Mouse (Mus musculus) ZHBTc4 (cell line): Measurements from ENCODE around the gene Dapk1.

Source experiments
- DNase-seq: peaks from one replicate; pipeline ENCODE4 v3.0.0-alpha.2; 2011; ENCODE audit warnings: low read depth, low spot score

Dapk1 gene

DNA sequence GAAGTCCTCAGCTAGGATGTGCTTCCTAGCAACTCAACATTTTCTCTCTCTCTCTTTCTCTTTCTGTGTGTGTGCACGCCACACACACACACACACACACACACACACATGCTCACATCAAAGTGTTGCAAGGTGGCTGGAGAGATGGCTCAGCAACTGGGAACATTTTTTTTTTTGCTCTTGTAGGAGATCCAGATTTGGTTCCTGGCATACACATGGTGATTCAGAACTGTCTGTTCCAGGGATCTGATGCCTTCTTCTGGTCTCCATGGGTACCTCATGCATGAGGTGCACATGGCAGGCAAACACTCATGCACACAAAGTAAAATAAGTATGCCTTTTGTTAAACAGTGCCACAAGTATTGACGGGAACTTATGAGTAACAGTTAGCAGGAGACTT, 89.2 kb downstream of the Dapk1 start:
- DNase-seq, result no peak

DNA sequence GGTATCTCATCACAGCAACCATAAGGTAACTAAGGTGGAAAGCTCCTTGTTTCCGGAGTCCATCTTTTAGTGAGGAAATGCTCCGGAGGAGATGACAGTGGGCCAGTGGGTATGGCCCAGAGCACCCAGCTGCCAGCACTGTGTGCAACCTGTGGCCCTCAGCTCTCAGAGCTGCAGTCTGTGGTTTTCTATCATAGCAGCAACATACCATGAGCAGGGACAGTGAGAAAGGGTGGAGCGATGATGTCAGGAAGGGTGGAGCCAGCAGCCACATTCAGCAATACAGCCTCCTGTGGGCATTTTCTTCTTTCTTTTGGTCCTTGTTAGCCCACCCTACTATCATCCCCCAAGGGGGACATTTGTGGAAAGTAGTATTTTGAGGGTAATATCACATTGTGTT, 90.2 kb downstream of the Dapk1 start:
- no peak for DNase-seq

DNA sequence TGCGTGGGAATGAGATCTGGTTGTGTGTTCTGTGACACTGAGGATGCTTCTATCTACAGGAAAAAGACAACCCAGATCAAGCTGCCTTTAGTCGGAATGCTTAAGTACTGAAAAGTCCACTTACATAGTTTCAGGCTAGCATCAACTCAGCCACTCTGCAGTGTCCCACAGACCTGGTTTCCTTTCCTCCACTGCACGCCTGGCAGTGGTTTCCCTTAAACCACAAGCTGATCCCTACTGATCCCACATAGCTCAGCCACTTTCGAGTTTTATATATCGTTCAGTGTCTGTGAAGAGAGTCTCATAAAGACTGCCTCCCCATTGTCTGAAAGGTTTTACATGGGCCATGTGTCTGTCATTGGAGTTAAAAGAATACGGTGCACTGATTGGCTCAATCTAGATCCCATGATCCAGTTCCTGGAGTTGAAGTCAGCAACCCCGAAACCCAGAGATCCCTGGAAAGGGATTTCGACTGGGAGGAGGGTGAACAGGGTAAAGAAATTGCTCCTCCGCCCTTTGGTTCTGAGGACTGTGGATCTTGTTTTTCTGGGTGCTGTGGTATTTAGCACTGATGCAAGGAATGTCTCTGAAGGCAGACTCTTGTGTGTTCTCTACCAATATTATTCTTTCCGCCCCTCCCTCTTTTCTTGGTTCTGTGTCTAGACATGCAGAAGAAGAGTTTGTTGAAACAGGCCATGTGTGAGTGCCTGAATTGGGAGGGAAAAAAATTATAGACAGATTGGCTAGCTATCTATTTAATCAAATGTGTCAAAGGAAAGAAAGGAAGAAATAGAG, 93.6 kb downstream of the Dapk1 start:
- no peak for DNase-seq

DNA sequence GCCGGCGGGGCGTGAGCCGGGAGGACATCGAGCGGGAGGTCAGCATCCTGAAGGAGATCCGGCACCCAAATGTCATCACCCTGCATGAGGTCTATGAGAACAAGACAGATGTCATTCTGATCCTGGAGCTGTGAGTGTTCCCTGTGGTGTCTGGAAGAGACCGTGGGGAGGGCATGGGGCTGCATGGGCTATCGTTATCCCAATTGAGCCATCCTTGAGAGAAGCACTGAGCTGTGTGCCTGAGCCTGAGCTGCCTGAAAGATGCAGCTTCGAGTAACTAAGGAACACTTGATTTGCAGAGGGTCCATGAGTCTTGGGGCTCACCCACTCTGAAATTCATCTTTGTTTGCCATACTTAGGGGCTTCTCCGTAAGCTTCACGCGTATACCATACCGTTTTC, 94.6 kb downstream of the Dapk1 start:
- no peak for DNase-seq

DNA sequence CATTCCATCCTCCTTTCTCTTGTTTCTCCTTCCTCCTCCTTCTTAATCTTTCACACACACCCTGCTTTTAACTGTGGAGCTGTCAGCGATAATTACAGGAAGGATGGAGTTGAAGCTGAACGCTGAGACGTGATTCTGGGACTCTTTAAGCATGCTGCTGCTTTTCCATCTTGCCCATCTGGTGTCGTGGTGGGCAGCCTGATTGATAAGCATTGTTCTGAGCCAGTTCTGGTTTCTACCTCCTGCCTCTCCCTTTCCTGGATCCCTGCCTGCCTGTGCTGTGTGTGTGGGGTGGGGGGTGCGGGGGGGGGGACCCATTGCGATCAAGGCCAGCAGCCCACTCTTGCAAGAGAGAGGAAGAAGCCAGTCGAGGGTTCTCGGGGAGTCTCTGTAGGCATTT, 95.0 kb downstream of the Dapk1 start:
- no peak for DNase-seq

DNA sequence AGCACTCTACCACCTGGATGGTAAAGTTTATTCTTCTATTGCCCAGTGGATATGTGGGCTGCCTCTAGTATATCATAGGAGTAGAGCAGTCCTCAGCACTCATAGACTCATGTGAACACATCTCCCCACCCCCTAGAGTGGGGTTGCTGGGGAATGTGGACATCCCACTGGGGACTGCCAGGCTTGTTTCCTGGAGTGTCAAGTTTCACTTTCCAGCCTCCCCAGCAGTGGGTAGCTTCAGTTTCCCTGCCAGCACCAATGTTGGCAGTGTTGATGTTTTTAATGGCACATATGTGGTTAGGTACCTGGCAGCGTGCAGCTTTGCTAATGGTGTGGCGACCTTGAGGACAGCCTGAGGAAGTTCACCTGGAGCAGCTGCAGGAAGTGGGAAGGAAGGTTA, 96.3 kb downstream of the Dapk1 start:
- DNase-seq, result no peak

DNA sequence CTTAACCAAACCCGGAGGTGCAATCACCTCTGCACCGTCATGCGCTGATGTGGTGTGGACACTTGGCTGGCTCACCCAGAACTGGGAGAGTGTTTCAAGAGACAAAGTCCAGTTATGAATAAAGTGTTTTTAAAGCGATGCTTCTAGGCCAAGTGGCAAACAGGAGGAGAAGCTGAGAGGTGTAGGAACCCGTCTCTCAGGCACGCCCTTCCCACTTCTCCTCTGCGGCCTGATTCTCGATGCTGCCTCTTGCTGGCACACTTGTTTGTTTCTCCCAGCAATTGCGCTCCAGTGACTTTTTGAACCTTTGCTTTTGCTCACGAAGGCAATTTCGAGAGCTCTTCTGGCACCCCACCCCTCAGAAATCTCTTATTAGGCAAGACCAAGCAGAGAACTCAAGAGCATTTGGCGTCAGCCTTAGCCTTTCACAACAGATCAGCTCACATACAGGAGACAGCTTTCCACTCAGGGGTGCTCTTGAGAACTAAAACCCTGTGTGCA, 100.0 kb downstream of the Dapk1 start:
- no peak for DNase-seq

DNA sequence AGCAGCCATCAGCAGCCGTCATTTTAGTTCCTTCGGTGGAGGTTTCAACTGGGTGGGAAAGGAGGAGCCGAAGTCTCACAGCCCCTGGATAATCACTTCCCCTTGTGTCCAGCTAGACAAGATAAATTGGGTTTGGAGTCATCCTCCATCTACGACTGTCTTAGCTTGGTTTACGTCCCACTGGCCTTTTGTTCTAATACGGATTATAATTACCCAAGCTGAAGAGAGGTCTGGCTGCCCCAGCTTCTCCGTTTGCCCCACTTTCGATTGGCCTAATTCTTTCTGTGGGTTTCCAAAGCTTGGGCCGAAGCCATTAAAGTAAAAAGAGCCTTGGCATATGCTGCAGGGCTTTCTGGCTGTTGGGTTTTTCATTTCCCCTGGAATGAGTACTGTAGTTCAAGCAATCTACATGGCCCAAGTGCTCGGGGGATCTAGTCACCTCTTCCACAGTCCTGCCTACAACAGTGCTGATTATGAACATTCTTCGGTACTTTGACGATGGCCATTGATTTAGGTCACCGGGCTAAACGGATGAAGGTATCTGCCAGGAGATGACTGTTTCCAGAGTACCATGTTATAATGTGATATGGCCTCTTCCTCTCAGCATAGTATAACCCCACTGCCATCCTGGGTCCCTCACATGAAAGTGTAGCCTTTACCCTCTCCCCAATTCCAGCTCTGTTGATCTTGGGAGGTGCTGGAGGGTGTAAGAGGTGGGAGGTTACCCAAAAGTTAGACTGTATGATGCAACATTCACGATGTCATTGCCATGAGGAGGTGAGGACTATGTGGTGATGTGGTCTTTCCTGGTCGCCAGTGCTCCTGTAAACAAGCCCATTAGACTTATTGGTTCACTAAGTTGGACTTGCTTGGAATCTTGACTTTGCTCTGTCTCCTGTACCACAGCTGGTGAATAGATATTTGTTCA, 106.1 kb downstream of the Dapk1 start:
- no peak for DNase-seq

DNA sequence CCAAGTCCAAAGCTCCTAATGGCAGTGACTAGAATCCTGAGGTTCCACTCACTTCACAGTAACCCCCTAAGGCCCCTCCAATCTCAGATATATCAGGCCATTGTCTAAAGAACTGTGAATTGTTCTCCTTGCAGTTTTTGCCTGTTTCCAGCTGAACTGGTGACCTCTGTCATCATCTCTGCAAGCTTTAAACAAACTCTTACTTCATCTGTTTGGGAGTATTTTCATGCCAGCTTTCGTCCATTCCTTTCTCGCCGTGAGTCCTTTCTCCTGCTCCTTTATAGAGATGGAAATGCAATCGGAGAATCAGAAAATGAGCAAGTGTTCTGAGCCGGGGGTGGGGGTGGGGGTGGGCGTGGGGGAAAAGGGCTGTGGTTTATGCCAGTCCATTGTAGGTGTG, 107.4 kb downstream of the Dapk1 start:
- no peak for DNase-seq

DNA sequence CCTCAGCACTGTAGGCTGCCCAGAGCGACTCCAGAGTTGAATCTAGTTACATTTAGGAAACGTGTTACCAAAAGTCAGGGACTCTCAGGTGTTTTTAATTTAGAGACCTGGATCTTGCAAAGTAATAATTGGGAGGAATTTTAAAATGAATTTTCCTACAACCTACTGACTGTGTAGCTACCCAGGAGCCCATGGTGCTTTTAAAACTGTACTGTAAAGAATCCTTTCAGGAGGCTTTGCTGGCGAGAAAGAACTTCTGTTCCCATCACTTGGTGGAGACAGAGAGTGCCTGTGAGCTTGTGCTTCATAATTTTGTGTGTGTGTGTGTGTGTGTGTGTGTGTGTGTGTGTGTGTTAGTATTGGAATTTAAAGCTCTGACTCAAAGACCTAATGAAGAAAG, 109.2 kb downstream of the Dapk1 start:
- no peak for DNase-seq

DNA sequence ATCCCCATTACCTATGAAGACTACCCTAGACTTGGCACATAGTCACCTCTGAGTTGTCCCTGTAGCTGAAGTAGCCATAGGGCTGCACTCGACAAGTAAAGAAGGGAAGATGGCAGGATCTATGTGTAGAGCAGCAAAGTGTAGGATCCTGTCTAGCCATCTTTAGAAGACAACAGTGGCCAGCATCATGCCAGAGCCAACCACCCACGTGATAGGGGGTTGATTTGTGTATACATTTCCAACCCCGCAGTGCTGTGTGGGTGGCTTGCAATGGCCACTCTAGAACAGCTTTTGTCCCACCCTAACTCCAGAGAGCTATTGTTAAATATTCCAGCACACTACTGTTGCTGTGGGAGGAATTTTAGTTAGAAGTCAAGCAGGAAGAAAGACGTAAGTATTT, 111.8 kb downstream of the Dapk1 start:
- DNase-seq, result no peak

DNA sequence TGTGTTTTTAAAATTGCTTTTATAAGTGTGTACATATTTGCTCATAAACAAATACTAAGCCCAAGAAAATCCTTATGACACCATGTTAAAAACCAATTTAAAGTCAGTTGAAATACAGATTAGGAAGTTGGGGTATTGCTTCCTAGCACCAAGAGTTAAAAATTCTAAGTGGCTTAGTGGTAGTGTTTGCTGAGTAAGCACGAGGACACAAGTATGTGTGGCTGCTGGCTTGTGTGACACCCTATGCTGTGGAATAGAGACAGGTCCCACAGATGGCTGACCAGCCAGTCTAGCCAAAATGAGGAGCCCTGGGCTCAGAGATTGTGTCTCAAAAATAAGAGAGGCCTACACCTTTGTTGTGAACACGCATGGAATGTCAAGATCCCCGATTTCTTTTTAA, 114.4 kb downstream of the Dapk1 start:
- DNase-seq, result no peak

DNA sequence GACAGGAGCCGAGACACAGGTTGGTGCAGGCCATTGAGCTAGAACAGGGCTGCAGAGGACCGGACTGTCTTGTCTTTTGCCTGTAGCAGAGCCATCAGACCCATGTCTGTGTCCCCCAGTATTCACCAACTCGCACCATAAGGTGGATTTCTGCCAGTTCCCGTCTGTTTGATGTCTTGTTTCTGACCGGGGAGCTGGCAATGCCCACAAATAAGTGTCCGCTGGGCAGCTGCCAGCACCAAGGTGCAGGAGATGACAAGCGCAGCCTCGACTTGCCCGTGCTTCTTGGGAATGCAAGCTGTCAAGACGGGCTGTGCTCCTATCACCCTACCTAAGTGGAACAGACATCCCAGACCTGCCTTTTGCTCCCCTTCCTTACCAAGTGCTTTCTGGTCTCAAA, 115.7 kb downstream of the Dapk1 start:
- no peak for DNase-seq

DNA sequence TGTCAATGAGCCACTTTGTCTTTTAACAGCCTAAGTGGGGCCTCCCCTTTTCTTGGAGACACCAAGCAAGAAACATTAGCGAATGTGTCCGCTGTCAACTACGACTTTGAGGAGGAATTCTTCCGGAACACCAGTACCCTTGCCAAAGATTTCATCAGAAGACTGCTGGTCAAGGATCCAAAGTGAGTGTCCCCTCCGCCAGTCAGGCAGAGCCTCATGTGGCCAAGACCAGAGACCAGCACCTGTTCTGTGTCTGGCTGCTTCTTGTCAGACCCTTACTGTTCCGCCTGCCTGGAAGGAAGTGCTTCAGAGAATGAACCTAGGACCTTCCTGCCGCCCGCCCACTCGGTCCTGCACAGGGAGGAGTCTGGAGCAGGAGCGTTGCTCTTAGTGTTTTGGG, 117.8 kb downstream of the Dapk1 start:
- no peak for DNase-seq

DNA sequence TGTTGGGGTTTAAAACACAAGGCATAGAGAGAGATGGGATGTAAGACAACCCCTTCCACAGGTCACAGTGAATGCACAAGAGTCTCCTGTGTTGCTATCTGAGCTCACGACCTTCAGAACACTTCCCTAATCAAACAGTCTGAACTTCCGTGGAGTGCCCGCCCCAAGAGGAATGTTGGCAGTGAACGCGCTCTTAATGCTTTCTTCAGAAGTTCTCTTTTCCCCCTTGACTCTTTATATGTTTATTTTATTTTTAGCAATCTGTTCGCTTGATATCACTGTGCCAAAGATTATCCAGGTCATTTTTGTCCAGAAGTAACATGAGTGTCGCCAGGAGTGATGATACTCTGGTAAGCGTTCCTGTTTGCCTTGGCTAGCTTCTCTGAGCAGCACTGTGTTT, 121.0 kb downstream of the Dapk1 start:
- DNase-seq, result no peak

DNA sequence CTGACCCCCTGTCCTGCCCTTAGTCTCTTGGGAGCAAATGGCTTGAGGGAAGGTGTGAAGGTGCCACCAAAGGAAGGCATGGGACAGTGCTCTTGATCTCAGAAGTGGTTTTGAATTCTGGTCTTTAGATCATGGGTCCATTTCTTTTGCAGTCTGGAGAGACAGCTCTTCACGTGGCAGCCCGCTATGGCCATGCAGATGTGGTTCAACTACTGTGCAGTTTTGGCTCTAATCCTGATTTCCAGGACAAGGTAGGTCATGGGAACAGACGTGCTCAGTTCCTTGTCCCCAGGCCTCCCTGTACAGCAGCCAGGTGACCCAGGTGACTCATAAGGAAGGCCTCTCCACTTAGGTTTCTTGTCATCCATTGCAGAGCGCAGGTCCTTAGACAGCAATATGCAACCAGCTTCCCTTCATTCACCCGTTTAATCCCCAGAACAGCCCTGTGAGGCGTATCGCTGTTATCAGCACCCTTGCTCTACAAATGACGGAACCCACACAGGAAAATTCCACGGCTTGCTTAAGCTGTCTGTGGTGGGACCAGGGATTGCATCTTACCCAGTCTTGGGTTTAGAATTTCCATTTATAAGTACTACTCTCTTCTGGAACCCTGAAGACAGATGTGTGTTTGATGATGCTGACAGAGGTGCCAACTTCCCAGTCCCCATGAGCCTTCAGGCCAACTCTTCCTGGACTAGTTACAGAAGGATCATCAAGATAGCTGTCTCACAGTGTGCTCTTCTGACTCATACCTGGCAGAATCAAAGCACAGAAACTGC, 126.7 kb downstream of the Dapk1 start:
- DNase-seq, result no peak

DNA sequence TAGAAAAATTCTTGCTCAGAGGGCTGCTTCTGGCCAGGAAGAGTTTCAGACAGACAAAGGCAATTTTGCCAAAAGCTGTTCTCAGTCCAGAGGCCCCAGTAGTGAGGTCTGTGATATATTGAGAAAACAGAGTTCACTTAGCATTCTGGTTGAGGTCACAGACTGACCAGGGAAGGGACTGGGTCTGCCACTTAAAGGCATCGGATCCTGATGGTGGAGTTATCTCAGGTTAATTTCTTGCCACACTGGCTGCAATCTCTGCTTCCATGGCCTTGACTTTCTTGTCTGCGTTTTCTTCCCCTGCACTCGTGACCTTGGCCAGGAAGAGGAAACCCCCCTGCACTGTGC, 127.3 kb downstream of the Dapk1 start:
- DNase-seq, result no peak

DNA sequence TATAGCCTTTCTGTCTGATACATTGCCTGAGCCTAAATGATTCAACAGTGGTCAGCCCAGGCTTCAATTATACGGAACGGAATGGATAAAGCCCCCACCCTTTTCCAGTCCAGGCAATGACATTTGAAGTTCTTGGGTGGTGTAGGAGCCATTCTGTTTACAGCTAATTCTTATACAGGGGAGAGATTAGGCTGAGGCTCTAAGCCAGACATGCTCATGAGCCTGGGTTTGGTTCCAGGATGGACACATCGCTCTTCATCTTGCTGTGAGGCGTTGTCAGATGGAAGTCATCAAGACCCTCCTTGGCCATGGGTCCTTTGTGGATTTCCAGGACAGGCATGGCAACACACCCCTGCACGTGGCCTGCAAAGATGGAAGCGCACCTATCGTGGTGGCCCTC, 128.8 kb downstream of the Dapk1 start:
- DNase-seq, result no peak

DNA sequence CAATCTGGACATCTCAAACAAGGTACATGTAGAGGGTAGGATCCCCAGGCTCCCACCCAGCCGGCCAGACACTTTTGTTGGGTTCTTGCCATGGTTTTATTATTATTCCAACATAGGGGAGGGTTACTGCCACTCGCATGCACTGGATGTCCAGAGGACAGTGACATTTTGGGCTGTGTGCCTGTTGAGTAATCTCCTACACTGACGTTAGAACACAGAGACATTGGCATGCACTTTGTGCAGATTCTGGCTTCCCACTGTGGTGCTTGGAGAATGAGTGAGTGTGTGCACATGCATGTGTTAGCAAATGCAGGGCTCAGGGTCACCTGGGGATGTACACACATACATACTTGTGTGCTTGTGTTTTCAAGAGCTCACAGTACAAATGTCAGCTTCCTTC, 129.3 kb downstream of the Dapk1 start:
- DNase-seq, result no peak

DNA sequence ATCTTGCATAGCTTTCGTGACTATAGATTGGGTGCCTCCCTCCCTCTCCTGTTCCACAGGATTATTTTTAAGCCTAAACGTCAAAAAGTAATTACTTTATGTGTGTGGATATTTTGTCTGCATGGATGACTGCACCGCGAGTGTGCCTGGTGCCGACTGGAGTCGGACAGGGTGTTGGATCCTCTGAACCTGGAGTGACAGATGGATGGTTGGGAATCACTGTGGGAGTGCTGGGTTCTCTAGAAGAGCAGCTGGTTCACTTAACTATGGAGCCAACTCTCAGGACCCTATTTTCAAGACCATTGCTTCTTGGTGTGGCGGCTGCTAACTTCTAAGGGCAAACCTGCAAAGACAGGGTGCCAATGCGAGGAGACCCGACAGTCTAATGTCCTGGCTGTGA, 133.6 kb downstream of the Dapk1 start:
- no peak for DNase-seq

DNA sequence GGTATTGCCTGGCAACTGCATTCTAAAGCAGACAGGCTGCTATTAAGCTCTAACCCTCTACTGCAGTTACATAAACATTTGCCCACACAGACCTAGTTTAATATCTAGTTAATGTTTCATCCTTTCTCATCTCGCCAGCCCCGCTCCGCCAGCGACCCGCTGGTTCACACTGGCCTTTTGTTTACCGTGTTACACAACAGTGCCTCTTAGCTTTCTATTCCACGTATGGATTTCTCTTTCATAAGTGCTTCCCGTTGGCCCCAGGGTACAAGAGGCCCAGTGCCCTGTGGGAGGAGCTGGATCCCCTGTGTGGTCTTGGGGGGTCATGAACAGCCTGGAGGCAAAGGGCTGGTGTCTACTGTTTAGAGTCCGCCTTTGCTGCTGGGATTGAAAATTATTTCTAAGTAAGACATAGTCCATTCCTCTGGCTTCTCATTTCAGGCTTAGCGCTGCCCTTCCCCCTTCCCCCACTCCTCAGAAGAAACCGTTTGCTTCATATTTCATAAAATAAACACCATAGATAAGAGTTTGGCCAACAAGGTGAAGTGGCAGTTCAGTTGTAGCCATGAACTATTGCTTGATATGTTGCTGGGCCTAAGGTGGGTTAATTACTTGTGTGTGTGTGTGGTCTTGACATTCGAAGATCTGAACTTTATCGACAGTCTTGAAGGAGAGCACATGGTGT, 134.8 kb downstream of the Dapk1 start:
- no peak for DNase-seq
